Mouse (Mus musculus): ENCODE results near the gene Ush2a.

The Ush2a gene

GRCm38 (mm10) chr1:189006267-189006666 is 744.4 kb downstream of the Ush2a start:
- in situ Hi-C loops (cut with MboI, MseI): loop anchor here (25.0 kb wide), 2 partner anchors 931 to 1794 kb away; partner anchors contain the start of genes Gpatch2 and Spata17

GRCm38 (mm10) chr1:189006826-189007225 is 745.0 kb downstream of the Ush2a start:
- in situ Hi-C loops (cut with MboI, MseI): loop anchor here (25.0 kb wide), 2 partner anchors 930 to 1795 kb away; partner anchors contain the start of genes Gpatch2 and Spata17

GRCm38 (mm10) chr1:189007239-189007979 is 745.6 kb downstream of the Ush2a start, which contains the start of gene Kctd3:
Gene Kctd3 (minus strand): TSS chr1:189007841.
- in situ Hi-C loops (cut with MboI, MseI): loop anchor here (25.0 kb wide), 2 partner anchors 930 to 1795 kb away; partner anchors contain the start of genes Gpatch2 and Spata17

GRCm38 (mm10) chr1:189007980-189008324 is 746.1 kb downstream of the Ush2a start:
- in situ Hi-C loops (cut with MboI, MseI): loop anchor here (25.0 kb wide), 2 partner anchors 929 to 1796 kb away; partner anchors contain the start of genes Gpatch2 and Spata17

GRCm38 (mm10) chr1:189010671-189011070 is 748.8 kb downstream of the Ush2a start:
- in situ Hi-C loops (cut with MboI, MseI): loop anchor here (25.0 kb wide), 2 partner anchors 927 to 1798 kb away; partner anchors contain the start of genes Gpatch2 and Spata17

GRCm38 (mm10) chr1:189012846-189013586 is 751.2 kb downstream of the Ush2a start:
- in situ Hi-C loops (cut with MboI, MseI): loop anchor here (25.0 kb wide), 2 partner anchors 924 to 1801 kb away; partner anchors contain the start of genes Gpatch2 and Spata17

GRCm38 (mm10) chr1:189013587-189013921 is 751.7 kb downstream of the Ush2a start:
- in situ Hi-C loops (cut with MboI, MseI): loop anchor here (25.0 kb wide), 2 partner anchors 924 to 1801 kb away; partner anchors contain the start of genes Gpatch2 and Spata17

Data from T-helper 1 cell (primary cell).